Mouse (Mus musculus) adrenal gland, postnatal 10 days (tissue): Measurements from ENCODE around the gene Tmem256. TPM values are rescaled to one million over a fixed set of nuclear protein-coding genes. Genes with fewer than 3 reads are reported as not detected.
"Not testable (repeated sequence)": the region's sequence is repeated elsewhere in the genome, so short reads cannot be mapped to it uniquely, and the experiment has no call there.

Experiments used
- DNase-seq: peaks from one replicate; pipeline ENCODE4 v3.0.0; 2021; ENCODE audit warnings: mixed read lengths
- total RNA-seq, 2 experiments: library from RNA; stranded (reverse); gene quantifications; 2 replicates each; pipeline ENCODE4 v1.2.3; 2021

Gene Tmem256
- total RNA-seq, 2 experiments from 2014 or later = 137 to 145 TPM

- no peak for DNase-seq
Observed at GRCm38 (mm10) chr11:69854680-69855079, 16.4 kb downstream of the Tmem256 start.

GRCm38 (mm10) chr11:69855347-69855746 is 17.0 kb downstream of the Tmem256 start:
- DNase-seq = peak; percentile 69

GRCm38 (mm10) chr11:69858113-69858998 is 20.0 kb downstream of the Tmem256 start, which contains the start of gene Tnk1:
TSS of gene Tnk1 (minus strand) at chr11:69858730.
- no peak for DNase-seq

- not testable (repeated sequence) for DNase-seq
Observed at GRCm38 (mm10) chr11:69863729-69864128, 25.4 kb downstream of the Tmem256 start.

GRCm38 (mm10) chr11:69864138-69864860 is 26.0 kb downstream of the Tmem256 start:
- DNase-seq = no peak

GRCm38 (mm10) chr11:69865561-69865960 is 27.2 kb downstream of the Tmem256 start:
- no peak for DNase-seq

GRCm38 (mm10) chr11:69867335-69867734 is 29.0 kb downstream of the Tmem256 start:
- no peak for DNase-seq

- no peak for DNase-seq
Observed at GRCm38 (mm10) chr11:69870289-69871069, 32.2 kb downstream of the Tmem256 start.

GRCm38 (mm10) chr11:69871822-69872221 is 33.5 kb downstream of the Tmem256 start:
- DNase-seq = no peak

- DNase-seq = no peak
Observed at GRCm38 (mm10) chr11:69872451-69872850, 34.1 kb downstream of the Tmem256 start.

GRCm38 (mm10) chr11:69876186-69876585 is 37.9 kb downstream of the Tmem256 start:
- DNase-seq = no peak

GRCm38 (mm10) chr11:69876867-69877266 is 38.6 kb downstream of the Tmem256 start:
- peak; percentile 90 for DNase-seq

- no peak for DNase-seq
Observed at GRCm38 (mm10) chr11:69877878-69878277, 39.6 kb downstream of the Tmem256 start, which contains the start of gene Tmem95. TSS of gene Tmem95 (minus strand) at chr11:69878018.

- no peak for DNase-seq
Observed at GRCm38 (mm10) chr11:69878399-69878798, 40.1 kb downstream of the Tmem256 start.

- DNase-seq = no peak
Observed at GRCm38 (mm10) chr11:69878952-69879351, 40.6 kb downstream of the Tmem256 start.

- no peak for DNase-seq
Observed at GRCm38 (mm10) chr11:69879711-69880110, 41.4 kb downstream of the Tmem256 start.

- DNase-seq = peak; percentile 79
Observed at GRCm38 (mm10) chr11:69880506-69880852, 42.2 kb downstream of the Tmem256 start.

- peak; percentile 94 for DNase-seq
Observed at GRCm38 (mm10) chr11:69880853-69881603, 42.7 kb downstream of the Tmem256 start, which contains the start of gene Kctd11. TSS of gene Kctd11 (minus strand) at chr11:69881406.

GRCm38 (mm10) chr11:69881787-69882670 is 43.7 kb downstream of the Tmem256 start:
- DNase-seq = no peak

GRCm38 (mm10) chr11:69883066-69883465 is 44.8 kb downstream of the Tmem256 start:
- DNase-seq = peak; percentile 49
